Mouse (Mus musculus) liver (tissue): Measurements from ENCODE around the gene Mybphl.

ENCODE experiments used
- DNase-seq: peaks from one replicate; pipeline ENCODE4 v3.0.0-alpha.2; 2020; ENCODE audit warnings: mixed read lengths

The Mybphl gene

GRCm38 (mm10) chr3:108378875-108379663 is 14.4 kb downstream of the Mybphl start:
- DNase-seq, result no peak

GRCm38 (mm10) chr3:108380695-108381094 is 16.0 kb downstream of the Mybphl start:
- peak; percentile 35 for DNase-seq

GRCm38 (mm10) chr3:108381945-108382875 is 17.5 kb downstream of the Mybphl start:
- no peak for DNase-seq

- peak; percentile 95 for DNase-seq
Measured at GRCm38 (mm10) chr3:108383485-108384354, 19.0 kb downstream of the Mybphl start, which contains the start of gene Psrc1. Psrc1 (plus strand) TSS chr3:108383839.

GRCm38 (mm10) chr3:108384425-108384824 is 19.7 kb downstream of the Mybphl start:
- DNase-seq, result no peak

GRCm38 (mm10) chr3:108386186-108386585 is 21.5 kb downstream of the Mybphl start:
- DNase-seq, result no peak

- DNase-seq, result peak; percentile 93
Measured at GRCm38 (mm10) chr3:108389111-108389545, 24.4 kb downstream of the Mybphl start.

GRCm38 (mm10) chr3:108392299-108392698 is 27.6 kb downstream of the Mybphl start:
- DNase-seq, result peak; percentile 19

GRCm38 (mm10) chr3:108392793-108393192 is 28.1 kb downstream of the Mybphl start:
- DNase-seq, result no peak

- DNase-seq, result no peak
Measured at GRCm38 (mm10) chr3:108398281-108398680, 33.6 kb downstream of the Mybphl start.

- DNase-seq, result no peak
Measured at GRCm38 (mm10) chr3:108400442-108400841, 35.7 kb downstream of the Mybphl start.

- peak; percentile 79 for DNase-seq
Measured at GRCm38 (mm10) chr3:108401692-108402527, 37.2 kb downstream of the Mybphl start.

GRCm38 (mm10) chr3:108402528-108402920 is 37.8 kb downstream of the Mybphl start:
- no peak for DNase-seq

- no peak for DNase-seq
Measured at GRCm38 (mm10) chr3:108405536-108406305, 41.0 kb downstream of the Mybphl start.

- no peak for DNase-seq
Measured at GRCm38 (mm10) chr3:108406306-108406885, 41.7 kb downstream of the Mybphl start.

GRCm38 (mm10) chr3:108408517-108409008 is 43.9 kb downstream of the Mybphl start:
- DNase-seq, result no peak

- DNase-seq, result no peak
Measured at GRCm38 (mm10) chr3:108409656-108410358, 45.1 kb downstream of the Mybphl start.

- DNase-seq, result no peak
Measured at GRCm38 (mm10) chr3:108410359-108410714, 45.6 kb downstream of the Mybphl start.

- DNase-seq, result no peak
Measured at GRCm38 (mm10) chr3:108411026-108411753, 46.5 kb downstream of the Mybphl start.
